Mouse (Mus musculus) adrenal gland, adult 2 months (tissue): ENCODE data around the gene 1110065P20Rik. TPM values are rescaled to one million over a fixed set of nuclear protein-coding genes. Genes with fewer than 3 reads are reported as not detected.

Source experiments
- polyA plus RNA-seq: library from polyadenylated mRNA; depleted of rRNA; stranded (reverse); fragments of >200 nt; gene quantifications from 2 replicates; pipeline ENCODE4 v1.2.3, GENCODE M21; 2012; rRNA removed
- total RNA-seq, 2 experiments: library from RNA; stranded (reverse); gene quantifications; 2 replicates each; pipeline ENCODE4 v1.2.3; 2021

1110065P20Rik gene
- total and polyA plus RNA-seq, 3 experiments: 29.3 to 63.4 (median 47.0) TPM

Other genes starting within 250 kb of the 1110065P20Rik start
- not detected for gene 3100002H09Rik, start 240.4 kb downstream of the 1110065P20Rik start, total RNA-seq
- not detected in 2 replicates for gene 3100002H09Rik, start 240.4 kb downstream of the 1110065P20Rik start, polyA plus RNA-seq
- gene Pou3f1, start 194.4 kb downstream of the 1110065P20Rik start, total RNA-seq: under 1 TPM in 1 of 2 experiments, not detected in 1; 0.10 TPM
- gene Pou3f1, start 194.4 kb downstream of the 1110065P20Rik start, polyA plus RNA-seq: 0.15 and 0.26 TPM in 2 replicates
- 10 to 100 TPM; 33.4 to 33.5 TPM for gene Utp11, start 157.6 kb downstream of the 1110065P20Rik start, total RNA-seq
- gene Utp11, start 157.6 kb downstream of the 1110065P20Rik start, polyA plus RNA-seq: 2.0 and 2.1 TPM in 2 replicates
- gene Fhl3, start 150.5 kb downstream of the 1110065P20Rik start, total RNA-seq: 10 to 100 TPM in 1 of 2 experiments, 1 to 10 TPM in 1; 6.6 to 15.7 TPM
- gene Fhl3, start 150.5 kb downstream of the 1110065P20Rik start, polyA plus RNA-seq: 23.6 and 27.6 TPM in 2 replicates
- gene Sf3a3, start 136.4 kb downstream of the 1110065P20Rik start, total RNA-seq: 10 to 100 TPM; 30.6 to 40.0 TPM
- 2.8 and 3.8 TPM in 2 replicates for gene Sf3a3, start 136.4 kb downstream of the 1110065P20Rik start, polyA plus RNA-seq
- gene Inpp5b, start 109.3 kb downstream of the 1110065P20Rik start, total RNA-seq: 10 to 100 TPM; 20.1 to 26.0 TPM
- 11.9 and 16.3 TPM in 2 replicates for gene Inpp5b, start 109.3 kb downstream of the 1110065P20Rik start, polyA plus RNA-seq
- gene Mtf1, start 49.1 kb downstream of the 1110065P20Rik start, total RNA-seq: 10 to 100 TPM; 22.8 to 25.3 TPM
- gene Mtf1, start 49.1 kb downstream of the 1110065P20Rik start, polyA plus RNA-seq: 5.5 and 7.1 TPM in 2 replicates
- gene Yrdc, start 517 bp downstream of the 1110065P20Rik start, total RNA-seq: 10 to 100 TPM; 34.9 to 39.5 TPM
- 45.0 and 48.5 TPM in 2 replicates for gene Yrdc, start 517 bp downstream of the 1110065P20Rik start, polyA plus RNA-seq
- 1 to 10 TPM; 4.7 TPM for gene Maneal, start 11.0 kb upstream of the 1110065P20Rik start, total RNA-seq
- gene Maneal, start 11.0 kb upstream of the 1110065P20Rik start, polyA plus RNA-seq: 5.9 and 6.5 TPM in 2 replicates
- gene Epha10, start 29.7 kb upstream of the 1110065P20Rik start, total RNA-seq: 1 to 10 TPM; 1.7 to 2.9 TPM
- gene Epha10, start 29.7 kb upstream of the 1110065P20Rik start, polyA plus RNA-seq: 3.3 TPM in 2 replicates
- 10 to 100 TPM; 10.3 to 15.3 TPM for gene 9930104L06Rik, start 85.9 kb upstream of the 1110065P20Rik start, total RNA-seq
- 13.2 and 21.1 TPM in 2 replicates for gene 9930104L06Rik, start 85.9 kb upstream of the 1110065P20Rik start, polyA plus RNA-seq
- 1 to 10 TPM; 2.0 to 4.8 TPM for gene Cdca8, start 88.1 kb upstream of the 1110065P20Rik start, total RNA-seq
- 3.7 and 4.1 TPM in 2 replicates for gene Cdca8, start 88.1 kb upstream of the 1110065P20Rik start, polyA plus RNA-seq
- 1 to 10 TPM; 5.1 to 7.5 TPM for gene Rspo1, start 135.2 kb upstream of the 1110065P20Rik start, total RNA-seq
- gene Rspo1, start 135.2 kb upstream of the 1110065P20Rik start, polyA plus RNA-seq: 6.8 and 7.1 TPM in 2 replicates
- gene Gnl2, start 165.4 kb upstream of the 1110065P20Rik start, total RNA-seq: 10 to 100 TPM; 41.5 to 59.6 TPM
- 6.6 and 7.2 TPM in 2 replicates for gene Gnl2, start 165.4 kb upstream of the 1110065P20Rik start, polyA plus RNA-seq
- gene Dnali1, start 214.5 kb upstream of the 1110065P20Rik start, total RNA-seq: not detected
- gene Dnali1, start 214.5 kb upstream of the 1110065P20Rik start, polyA plus RNA-seq: 0.06 TPM in 1 of 2 replicates, not detected in the other
- 10 to 100 TPM; 18.3 to 19.3 TPM for gene Snip1, start 215.5 kb upstream of the 1110065P20Rik start, total RNA-seq
- gene Snip1, start 215.5 kb upstream of the 1110065P20Rik start, polyA plus RNA-seq: 6.1 TPM in 2 replicates
- 10 to 100 TPM; 29.9 to 30.6 TPM for gene Meaf6, start 233.9 kb upstream of the 1110065P20Rik start, total RNA-seq
- 4.3 and 6.4 TPM in 2 replicates for gene Meaf6, start 233.9 kb upstream of the 1110065P20Rik start, polyA plus RNA-seq